Mouse (Mus musculus) olfactory bulb, adult 2 months (tissue): ENCODE data around the gene Auts2. TPM values are rescaled to one million over a fixed set of nuclear protein-coding genes. Genes with fewer than 3 reads are reported as not detected.

Experiments used
- H3K27ac ChIP-seq: fragments of 200-500 bp; 2 replicates; pipeline ENCODE4 v1.5.1; 2012; ENCODE audit warnings: low read depth, low read length; ENCODE audit not compliant: insufficient read depth
- H3K4me1 ChIP-seq: fragments of 200-500 bp; 2 replicates; pipeline ENCODE4 v1.6.1; 2012; ENCODE audit warnings: low read length; ENCODE audit not compliant: control insufficient read depth, insufficient read depth
- H3K4me3 ChIP-seq: fragments of 200-500 bp; 2 replicates; pipeline ENCODE4 v1.5.1; 2012; ENCODE audit warnings: mild to moderate bottlenecking, low read depth, low read length, moderate library complexity; ENCODE audit not compliant: insufficient read depth
- CTCF ChIP-seq: fragments of 200-500 bp; IDR thresholded peaks from 2 replicates; pipeline ENCODE4 v1.5.1; 2012; ENCODE audit warnings: low read depth, mild to moderate bottlenecking, low read length, moderate library complexity; ENCODE audit not compliant: insufficient read depth
- POLR2A ChIP-seq: fragments of 200-500 bp; IDR thresholded peaks from 2 replicates; pipeline ENCODE4 v1.6.1; 2012; ENCODE audit warnings: mild to moderate bottlenecking, low read depth, low read length, moderate library complexity; ENCODE audit not compliant: insufficient read depth
- WGBS: fragments of 180-500 bp; shearing (Covaris S2); methylation state at CpG from one replicate; pipeline ENCODE4 v1.1.7; 2018; 5-methylcytosine and 5-hydroxymethylcytosine counted together
- polyA plus RNA-seq: library from polyadenylated mRNA; stranded (reverse); fragments of >200 nt; gene quantifications from 2 replicates; pipeline ENCODE4 v1.2.4, GENCODE M21; 2012; ENCODE audit warnings: low replicate concordance; ENCODE audit not compliant: missing spikeins, insufficient read depth, insufficient read length

Auts2 gene
- polyA plus RNA-seq, 1 experiment = not detected

DNA sequence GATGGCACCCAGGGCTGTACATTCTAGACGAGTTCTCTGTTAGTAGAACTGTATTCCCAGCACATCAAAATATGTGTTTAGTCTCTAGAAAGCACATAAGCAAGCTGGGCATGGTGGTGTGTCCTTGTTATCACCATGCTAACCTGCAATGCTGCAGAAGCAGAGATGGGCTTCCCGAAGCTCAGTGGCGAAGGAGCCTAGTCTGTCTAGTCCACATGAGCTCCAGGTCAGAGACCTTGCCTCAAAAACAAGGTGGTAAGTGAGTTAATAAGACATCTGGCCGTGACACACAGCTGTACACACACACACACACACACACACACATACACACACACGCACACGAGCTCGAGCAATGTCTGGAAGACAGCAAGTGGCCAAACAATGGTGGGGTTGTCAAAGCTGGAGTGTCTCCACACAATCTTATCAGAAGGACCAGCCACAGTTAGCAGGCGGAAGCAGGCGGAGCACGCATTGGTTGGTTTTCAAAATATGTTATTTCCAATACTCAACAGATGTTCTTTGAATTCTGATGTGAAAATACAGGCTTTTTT, 729.1 kb downstream of the Auts2 start:
- no peak overlapping the region for H3K4me3 ChIP-seq
- TF ChIP-seq CTCF = no peak
- TF ChIP-seq POLR2A = no peak
- no peak overlapping the region; the same call in 1 of the 2 replicates for H3K27ac ChIP-seq
- WGBS = 55% methylated on average over 10 of the region's 10 CpGs
- peaks cover 18% of the 10 kb centered on the region for H3K4me1 ChIP-seq

GRCm38 (mm10) chr5:131813331-131813781, 729.8 kb downstream of the Auts2 start:
- Histone ChIP-seq H3K27ac (no peak overlapping the region), H3K4me1 (peaks cover 18% of the 10 kb centered on the region), H3K4me3 (no peak overlapping the region)
- TF ChIP-seq CTCF (no peak), POLR2A (no peak)
- WGBS = 57% methylated on average over 7 of the region's 7 CpGs

DNA sequence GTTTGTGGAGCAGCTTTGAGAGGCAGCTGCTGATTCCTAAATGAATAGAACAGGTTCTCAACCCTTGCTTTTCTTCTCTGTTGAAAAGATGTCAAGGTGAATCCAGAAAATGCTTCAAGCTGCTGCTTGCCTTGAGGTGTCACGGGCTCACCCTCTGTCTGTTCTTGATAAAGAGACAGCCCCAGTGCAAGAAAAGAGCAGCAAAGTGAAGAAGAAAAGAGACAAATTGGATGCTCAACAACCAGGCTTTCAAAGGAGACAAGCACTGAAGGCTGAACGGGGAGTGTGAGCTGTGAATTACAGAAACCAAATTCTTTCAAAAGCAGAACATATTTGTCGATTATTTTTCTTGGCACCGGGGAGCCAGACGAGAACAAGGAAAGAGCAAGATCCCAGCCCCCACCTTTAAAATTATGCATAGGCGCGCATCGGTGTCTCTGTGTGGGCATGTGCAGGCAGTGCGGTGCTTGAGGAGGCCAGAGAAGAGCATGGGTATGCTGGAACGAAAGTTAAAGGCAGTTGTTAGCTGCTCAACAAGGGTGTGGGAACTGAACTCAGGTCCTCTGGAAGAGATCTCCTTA, 730.6 kb downstream of the Auts2 start:
- peaks cover 21% of the 10 kb centered on the region for H3K4me1 ChIP-seq
- TF ChIP-seq POLR2A = no peak
- no peak for TF ChIP-seq CTCF
- WGBS = 61% methylated on average over 10 of the region's 10 CpGs
- no peak overlapping the region for H3K4me3 ChIP-seq
- H3K27ac ChIP-seq = no peak overlapping the region

DNA sequence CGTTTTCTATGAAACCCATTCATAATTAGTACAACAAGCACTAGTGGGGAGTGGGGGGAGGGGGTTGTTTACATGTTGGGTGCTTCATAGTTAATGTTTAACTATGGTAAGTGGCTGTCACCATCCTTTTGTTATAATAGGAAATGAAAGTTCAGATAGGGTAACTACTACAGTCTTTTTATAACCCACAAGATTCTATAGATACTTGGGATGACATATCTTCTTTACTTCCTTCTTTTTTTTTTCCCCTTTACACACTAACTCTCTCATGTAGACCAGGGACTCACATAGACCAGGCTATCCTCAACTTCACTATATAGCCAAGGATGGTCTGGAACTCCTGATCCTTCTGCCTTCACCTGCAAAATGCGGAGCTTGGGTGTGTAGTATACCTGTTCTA, 736.8 kb downstream of the Auts2 start:
- no peak overlapping the region for H3K27ac ChIP-seq
- no peak overlapping the region for H3K4me3 ChIP-seq
- TF ChIP-seq CTCF = no peak
- peaks cover 21% of the 10 kb centered on the region for H3K4me1 ChIP-seq
- WGBS = 92% methylated on average over 2 of the region's 2 CpGs

DNA sequence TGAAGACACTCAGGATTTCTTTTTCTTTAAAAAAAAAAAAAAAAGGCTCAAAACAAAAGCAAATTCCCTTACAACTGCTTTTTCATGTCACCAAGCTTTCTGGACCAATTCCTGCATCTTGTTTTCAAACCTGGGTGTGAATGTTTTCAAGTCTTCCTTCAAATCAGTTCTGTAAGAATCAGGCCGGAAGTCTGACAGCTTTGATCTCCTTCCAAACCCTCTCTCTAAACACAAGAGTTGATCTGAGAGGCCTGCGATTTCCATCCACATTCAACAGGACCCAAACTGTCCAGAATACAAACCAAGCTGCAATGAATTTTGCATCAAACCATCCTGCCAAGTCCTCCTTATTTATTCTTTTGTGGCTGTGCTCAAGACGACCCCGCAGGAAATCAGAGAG, 737.9 kb downstream of the Auts2 start:
- 57% methylated on average over 4 of the region's 4 CpGs for WGBS
- TF ChIP-seq POLR2A = no peak
- no peak for TF ChIP-seq CTCF
- peaks cover 22% of the 10 kb centered on the region for H3K4me1 ChIP-seq
- H3K27ac ChIP-seq = no peak overlapping the region
- H3K4me3 ChIP-seq = no peak overlapping the region

- TF ChIP-seq CTCF = no peak
- no peak for TF ChIP-seq POLR2A
- H3K27ac ChIP-seq = no peak overlapping the region
- no peak overlapping the region for H3K4me3 ChIP-seq
- peaks cover 24% of the 10 kb centered on the region for H3K4me1 ChIP-seq
- WGBS = 94% methylated on average over 10 of the region's 10 CpGs
Measured at GRCm38 (mm10) chr5:131803609-131804008, 739.5 kb downstream of the Auts2 start.

DNA sequence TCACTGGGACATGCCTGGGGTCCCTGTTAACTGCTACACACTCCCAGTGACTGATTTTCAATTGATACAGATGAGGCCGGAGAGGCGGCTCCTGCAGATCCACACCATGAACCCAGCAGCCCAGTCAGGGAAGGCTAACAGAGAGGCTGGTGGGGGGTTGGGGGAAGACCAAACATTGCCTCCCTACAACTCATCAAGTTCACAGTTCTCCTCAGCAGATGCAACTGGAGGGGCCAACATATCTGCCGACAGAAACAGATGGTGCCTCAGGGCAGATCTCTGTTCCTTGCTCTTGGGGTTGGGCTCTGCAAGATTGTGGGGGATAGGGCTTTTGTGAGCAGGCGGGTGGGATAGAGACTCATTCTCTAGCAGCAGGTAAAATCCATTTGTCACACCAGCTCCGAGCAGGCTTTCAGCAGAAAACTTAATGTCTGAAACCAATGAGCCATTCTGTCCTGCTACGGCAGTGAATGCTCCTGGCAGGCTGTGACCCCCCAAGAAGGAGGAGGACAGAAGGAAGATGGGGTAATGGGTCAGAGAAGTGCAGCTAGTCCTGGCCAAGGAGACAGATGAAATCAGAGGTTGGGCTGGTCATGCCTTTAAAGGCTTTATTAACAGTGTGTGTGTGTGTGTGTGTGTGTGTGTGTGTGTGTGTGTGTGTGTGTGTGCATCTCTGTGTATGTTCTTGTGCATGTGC, 740.7 kb downstream of the Auts2 start:
- peaks cover 21% of the 10 kb centered on the region for H3K4me1 ChIP-seq
- TF ChIP-seq POLR2A (no peak), CTCF (no peak)
- no peak overlapping the region for H3K27ac ChIP-seq
- 75% methylated on average over 6 of the region's 6 CpGs for WGBS
- H3K4me3 ChIP-seq = no peak overlapping the region

- no peak overlapping the region for H3K4me3 ChIP-seq
- H3K27ac ChIP-seq = no peak overlapping the region
- peaks cover 21% of the 10 kb centered on the region for H3K4me1 ChIP-seq
- TF ChIP-seq CTCF (no peak), POLR2A (no peak)
- WGBS = 70% methylated on average over 6 of the region's 6 CpGs
Measured at GRCm38 (mm10) chr5:131801924-131802323, 741.2 kb downstream of the Auts2 start.

- WGBS = 55% methylated on average over 5 of the region's 5 CpGs
- H3K27ac ChIP-seq = no peak overlapping the region
Measured at GRCm38 (mm10) chr5:131798373-131798772, 744.8 kb downstream of the Auts2 start.

More at GRCm38 (mm10) chr5:131798373-131798772, 744.8 kb downstream of the Auts2 start:
- Histone ChIP-seq H3K4me1 (peaks cover 27% of the 10 kb centered on the region), H3K4me3 (no peak overlapping the region)
- TF ChIP-seq CTCF (no peak), POLR2A (no peak)
